Mouse (Mus musculus) T-helper 1 cell (primary cell): ENCODE data around the gene Tmem199.

Experiments
- in situ Hi-C: fragments of 300-600 bp; cut with MboI, MseI; formaldehyde crosslinking; loops from one replicate; pipeline ENCODE4 v1.15.1; 2025; ENCODE audit warnings: high pct_unique_total_duplicates

Gene Tmem199

GRCm38 (mm10) chr11:78483639-78484038 is 28.3 kb downstream of the Tmem199 start:
- in situ Hi-C loops = no loop called here

GRCm38 (mm10) chr11:78475289-78475688 is 36.7 kb downstream of the Tmem199 start:
- in situ Hi-C loops = no loop called here

- in situ Hi-C loops = no loop called here
These were observed 40.5 kb downstream of the Tmem199 start for GRCm38 (mm10) chr11:78471326-78472103.

GRCm38 (mm10) chr11:78467932-78468331 is 44.0 kb downstream of the Tmem199 start:
- in situ Hi-C loops = no loop called here

- in situ Hi-C loops = no loop called here
These were observed 44.5 kb downstream of the Tmem199 start for GRCm38 (mm10) chr11:78467515-78467914.

GRCm38 (mm10) chr11:78466242-78466912 is 45.6 kb downstream of the Tmem199 start:
- in situ Hi-C loops = no loop called here

GRCm38 (mm10) chr11:78465568-78466180 is 46.3 kb downstream of the Tmem199 start, which contains the start of gene Slc46a1:
Gene Slc46a1 (plus strand): TSS chr11:78465697.
- in situ Hi-C loops = no loop called here

- in situ Hi-C loops = no loop called here
These were observed 46.9 kb downstream of the Tmem199 start for GRCm38 (mm10) chr11:78465116-78465515.

GRCm38 (mm10) chr11:78463286-78464036 is 48.5 kb downstream of the Tmem199 start:
- in situ Hi-C loops = no loop called here

- in situ Hi-C loops = no loop called here
These were observed 49.3 kb downstream of the Tmem199 start for GRCm38 (mm10) chr11:78462669-78463068.

- in situ Hi-C loops = no loop called here
These were observed 50.1 kb downstream of the Tmem199 start for GRCm38 (mm10) chr11:78461894-78462293.

GRCm38 (mm10) chr11:78458740-78459139 is 53.2 kb downstream of the Tmem199 start:
- in situ Hi-C loops = no loop called here
